Mouse (Mus musculus): ENCODE measurements at regions not wholly inside any gene's neighbourhood (a gene's known extent, or its start where the extent isn't known, plus 50 kb on each side); places are given as distances from the start of the nearest gene placed in this dataset.

DNA sequence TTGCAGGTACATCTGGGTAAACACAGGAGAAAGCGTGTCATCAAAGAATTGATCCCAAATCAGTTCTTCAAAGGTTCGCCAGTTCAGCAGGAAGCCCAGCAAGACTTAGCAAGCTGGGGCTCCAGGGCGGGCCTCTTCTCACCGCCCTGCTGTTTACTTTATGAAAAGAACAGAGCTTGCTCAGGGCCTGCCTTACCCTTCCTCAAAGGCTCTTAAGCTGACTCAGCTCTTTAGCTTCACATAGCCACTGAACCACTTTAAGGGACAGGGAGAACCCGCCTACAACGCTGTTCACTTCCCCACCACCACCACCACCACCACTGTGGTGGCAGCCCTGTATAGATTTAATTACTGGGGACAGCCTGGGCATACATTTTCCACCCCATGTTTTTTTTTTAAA, 148.5 kb downstream of the Clic5 start:
- DNase-seq, result no peak

DNA sequence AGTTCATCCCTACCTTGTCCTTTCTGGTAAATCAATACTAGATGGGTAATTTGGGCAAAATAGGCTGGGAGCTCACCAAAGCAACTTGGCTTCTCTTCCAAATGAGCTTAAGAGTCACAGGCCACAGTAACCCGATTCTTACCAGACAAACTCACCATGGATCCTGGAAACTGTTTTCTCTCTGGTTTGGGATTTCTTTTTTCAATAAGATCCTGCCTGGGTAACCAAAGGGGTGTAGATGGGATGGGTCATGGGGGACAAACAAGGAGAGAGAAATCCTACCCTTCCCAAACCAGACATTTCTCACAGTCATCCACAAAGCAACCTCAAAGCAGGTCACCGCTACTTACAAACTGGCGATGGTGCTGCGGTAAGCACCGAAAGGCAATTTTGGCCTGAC, 148.9 kb downstream of the Clic5 start:
- DNase-seq, result no peak

DNA sequence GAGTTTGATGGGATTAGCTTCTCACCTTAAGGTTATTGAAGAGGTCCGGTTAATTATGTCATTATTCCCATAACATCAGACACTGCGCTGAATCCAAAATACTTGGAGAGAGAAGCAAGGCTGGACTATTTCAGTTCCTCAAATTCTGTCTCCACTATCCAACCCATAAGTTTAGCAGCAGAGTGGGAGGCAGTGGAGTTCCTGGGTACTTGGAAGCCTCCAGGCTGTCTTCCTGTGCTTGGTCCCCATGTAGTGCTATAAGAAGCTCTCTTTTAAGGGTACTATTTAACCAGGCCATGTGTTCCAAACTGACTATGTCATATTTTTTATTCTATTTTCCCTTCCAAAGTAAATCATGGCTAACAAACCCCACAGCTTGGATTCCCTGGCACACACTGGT, 156.2 kb downstream of the Clic5 start:
- no peak for DNase-seq

DNA sequence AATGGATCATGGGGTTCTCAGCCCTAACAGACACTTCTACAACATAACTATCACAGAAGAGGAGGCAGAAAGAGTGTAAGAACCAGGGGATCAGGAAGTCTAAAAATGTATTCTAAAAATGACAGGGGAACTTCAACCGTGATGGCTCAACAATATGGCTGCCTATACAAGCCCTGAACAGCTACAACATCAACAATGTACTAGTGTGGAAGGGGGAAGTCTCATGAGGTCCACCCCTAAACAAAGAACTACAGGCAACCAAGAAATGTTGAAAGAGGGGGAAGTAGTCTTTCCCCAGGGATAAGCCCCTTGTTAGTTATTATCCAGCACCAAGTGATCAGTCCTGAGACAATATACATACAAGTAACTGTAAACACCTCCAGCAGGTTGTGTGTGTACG, 157.0 kb downstream of the Clic5 start:
- DNase-seq, result no peak

DNA sequence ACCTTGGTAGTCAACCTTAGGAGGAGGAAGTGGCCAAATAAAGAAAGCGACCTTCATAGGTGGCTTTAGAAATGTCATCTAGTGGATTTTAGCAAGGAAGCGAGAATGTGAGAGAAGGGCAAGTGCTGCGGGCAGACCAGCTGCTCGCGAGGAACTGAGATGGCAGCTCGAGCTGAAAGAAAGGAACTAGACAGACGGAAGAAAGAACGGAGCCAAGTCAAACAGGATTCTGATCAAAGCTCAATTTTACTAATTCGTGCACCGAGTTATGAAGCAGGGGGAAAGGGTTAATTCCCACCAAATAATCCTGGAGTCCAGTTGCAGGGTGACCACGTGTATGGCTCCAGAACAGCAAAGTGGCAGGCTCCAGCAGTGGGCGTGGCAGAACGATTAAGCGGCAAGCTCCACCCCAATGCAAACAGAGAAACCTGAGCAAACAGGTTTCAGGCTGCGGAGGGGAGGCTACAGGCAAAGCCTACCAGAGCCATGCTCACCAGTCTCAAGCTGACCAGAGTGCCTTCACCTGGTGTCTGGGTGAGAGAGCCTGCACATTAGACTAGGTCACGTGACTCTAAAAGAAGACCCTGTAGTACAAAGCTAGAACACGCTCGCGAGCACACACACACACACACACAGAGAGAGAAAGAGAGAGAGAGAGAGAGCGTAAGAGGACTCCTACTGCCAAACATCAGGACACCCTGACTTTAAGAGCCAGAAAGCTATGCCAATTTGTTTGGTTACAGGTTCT, 162.0 kb downstream of the Clic5 start:
- DNase-seq, result peak; percentile 13

DNA sequence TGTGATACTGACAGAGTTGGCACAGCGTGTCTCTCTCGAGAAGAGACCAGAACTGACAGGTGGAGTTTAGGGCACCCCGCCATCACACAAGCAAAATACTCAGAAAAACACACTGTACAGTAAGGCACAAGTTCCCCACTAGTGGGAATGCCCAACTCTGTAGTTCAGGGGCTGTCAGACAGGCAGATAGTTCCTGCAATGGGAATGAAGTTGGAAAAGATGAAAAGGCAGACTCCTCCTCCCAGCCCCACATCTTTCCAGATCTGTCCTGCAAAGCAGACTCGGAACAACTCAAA, 162.5 kb downstream of the Clic5 start:
- DNase-seq, result no peak

DNA sequence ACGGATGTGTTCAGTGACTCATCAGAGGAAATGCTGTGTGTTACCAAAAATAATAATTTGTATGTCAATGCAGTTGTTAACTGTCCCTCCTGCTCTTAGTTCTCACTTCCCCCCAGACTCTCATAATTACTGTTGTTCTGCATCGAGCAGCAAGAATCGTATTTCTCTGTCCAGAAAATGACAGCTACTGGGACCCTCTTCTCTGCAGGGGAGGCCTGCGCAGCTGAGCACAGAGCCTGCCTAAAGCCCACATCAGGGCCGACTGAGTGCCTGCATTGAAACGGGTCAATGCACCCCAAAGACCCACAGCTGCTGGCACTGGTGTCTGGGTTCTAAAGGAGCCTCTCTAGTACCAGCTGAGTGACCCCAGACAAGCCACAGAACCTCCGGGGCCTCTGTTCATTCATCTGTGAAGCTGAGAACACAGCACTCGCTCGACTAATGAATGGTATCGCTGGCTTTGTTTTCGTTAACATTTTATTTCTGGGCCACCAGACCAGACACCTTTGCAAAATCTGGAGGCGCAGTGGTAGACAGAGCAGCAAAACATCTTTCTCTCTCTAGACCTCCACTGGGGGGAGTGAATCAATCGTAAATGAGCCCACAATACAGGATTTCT, 163.2 kb downstream of the Clic5 start:
- DNase-seq, result no peak

DNA sequence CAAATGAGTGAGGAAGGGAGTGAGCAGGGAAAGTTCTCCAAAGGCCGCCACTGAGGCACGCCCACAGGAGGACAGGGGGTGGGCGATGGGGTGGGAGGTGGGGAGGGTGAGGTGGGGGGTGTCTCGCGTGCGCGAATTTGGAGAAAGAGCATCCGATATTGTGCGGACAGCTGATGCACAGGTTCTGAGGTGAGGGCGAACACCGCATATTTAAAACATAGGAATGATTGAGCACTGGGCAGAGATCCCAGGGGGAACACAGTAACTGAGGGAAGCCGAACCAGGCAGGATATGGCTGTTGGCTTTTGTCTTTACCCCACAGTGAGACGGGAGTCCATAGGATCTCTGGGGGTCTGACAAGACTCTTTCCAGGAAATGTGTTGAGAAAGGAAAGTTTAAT, 163.8 kb downstream of the Clic5 start:
- DNase-seq, result no peak

DNA sequence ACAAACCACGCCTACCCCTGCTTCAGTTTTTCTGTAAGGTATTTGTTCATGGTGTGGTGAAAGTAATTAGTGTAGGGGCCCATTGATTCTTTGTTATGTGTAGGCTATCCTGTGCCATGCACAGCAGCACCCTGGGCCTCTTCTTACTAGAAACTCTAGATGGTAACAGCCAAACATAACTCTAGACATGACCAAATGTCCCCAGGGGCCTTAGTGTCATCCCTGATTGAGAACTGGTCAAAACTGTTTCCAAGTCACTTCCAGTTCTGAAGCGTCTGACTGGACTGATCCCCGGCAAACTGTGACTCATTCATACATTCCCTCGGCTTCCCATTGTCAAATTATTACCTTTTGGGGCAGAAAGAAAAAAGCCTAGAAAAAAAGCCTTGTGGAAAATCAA, 174.7 kb downstream of the Clic5 start:
- DNase-seq, result no peak

DNA sequence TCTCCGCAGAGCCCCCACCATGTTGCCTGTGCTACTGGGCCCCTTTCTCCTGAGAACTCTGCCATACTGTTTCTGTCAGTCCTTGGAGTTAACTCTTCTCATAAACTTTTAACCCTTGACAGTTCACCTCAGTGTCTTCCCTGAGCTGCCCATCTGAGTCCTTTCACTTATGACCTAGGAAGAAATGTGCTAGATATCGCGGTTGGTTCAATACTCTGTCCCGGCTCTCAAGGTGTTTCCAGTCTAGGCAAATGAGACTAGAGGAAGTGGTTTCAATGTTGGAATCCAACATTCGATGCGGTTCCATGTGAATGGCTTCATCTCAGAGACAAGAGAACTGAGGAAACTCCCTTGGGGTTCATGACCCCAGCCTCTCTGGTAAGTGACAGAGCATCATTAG, 176.1 kb downstream of the Clic5 start:
- no peak for DNase-seq

DNA sequence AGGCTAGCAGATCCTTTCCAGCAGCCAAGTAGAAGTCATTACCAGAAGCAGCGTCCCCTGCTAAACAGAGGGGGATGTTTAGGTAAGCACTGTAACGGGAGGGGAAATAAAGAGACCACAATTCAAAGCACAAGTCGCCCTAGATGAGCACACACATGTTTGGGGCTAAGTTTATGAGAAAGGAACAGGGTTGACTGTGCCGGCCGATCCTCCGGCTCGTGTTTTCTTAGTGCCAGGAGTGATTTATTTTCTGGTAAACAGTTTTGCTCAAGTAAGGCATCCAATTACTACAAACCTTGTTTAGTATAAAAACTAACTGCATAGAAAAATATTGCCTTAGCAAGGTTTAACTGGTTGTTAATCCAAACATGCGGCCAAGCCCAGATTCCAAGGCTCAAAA, 178.1 kb downstream of the Clic5 start:
- no peak for DNase-seq

DNA sequence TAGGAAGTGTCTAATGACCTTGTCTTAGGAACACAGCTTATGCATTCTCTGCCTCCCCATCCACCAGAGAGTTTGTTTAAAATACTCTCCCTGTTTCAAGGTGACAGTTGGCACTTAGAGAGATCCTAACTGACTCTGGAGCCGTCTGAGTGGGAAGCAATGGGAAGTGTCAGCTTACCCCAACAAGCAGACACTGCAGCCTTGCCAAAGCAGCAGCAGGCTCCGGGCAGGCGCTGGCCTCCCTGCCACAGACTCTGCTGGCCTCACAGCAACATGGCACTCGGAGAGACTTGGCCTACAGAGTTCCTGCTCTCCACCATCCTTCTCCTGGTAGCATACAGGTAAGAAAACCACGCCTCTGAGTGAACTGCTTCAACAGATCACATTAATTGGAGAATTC, 179.2 kb downstream of the Clic5 start:
- no peak for DNase-seq

DNA sequence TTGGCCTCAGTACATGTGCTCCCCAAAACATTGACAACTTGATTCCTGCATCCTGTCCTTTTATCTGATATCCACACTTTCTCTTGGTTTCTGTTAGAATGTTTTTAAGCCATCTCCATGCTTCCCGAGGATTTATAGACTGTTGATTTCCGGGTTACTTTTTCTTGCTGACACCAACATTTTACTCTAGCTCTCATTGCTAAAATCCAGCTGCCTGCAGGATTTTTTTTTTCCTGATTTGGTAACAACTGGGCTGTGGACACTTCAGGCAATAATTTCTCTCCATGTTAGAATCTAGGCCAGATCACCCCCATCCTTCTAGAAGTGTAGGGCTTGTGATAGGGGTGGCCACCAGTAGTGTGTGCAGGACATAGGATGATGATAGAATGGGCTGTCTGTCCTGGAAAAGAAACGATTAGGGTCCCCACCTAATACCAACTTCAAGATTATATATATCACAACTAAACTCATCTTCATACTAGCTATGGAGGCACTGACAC, 182.6 kb downstream of the Clic5 start:
- no peak for DNase-seq

DNA sequence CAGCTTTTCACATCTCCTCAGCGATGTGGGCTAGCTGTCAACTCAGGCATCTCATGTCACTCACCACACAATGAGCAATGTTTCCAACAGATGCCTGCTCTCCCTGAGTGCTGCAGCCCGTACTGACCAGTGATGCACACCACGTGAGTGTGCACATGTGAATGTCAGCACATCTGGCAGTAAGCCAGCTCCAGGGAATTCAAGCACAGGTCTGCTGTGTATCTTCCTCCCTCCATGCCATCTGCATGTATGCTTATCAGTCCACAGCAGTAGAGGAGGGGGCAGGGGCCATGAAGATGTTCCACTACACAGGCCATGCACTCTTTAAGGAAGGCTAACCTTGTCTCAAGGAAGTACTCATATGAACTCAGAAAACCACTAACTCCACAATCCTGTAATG, 183.2 kb downstream of the Clic5 start:
- no peak for DNase-seq

DNA sequence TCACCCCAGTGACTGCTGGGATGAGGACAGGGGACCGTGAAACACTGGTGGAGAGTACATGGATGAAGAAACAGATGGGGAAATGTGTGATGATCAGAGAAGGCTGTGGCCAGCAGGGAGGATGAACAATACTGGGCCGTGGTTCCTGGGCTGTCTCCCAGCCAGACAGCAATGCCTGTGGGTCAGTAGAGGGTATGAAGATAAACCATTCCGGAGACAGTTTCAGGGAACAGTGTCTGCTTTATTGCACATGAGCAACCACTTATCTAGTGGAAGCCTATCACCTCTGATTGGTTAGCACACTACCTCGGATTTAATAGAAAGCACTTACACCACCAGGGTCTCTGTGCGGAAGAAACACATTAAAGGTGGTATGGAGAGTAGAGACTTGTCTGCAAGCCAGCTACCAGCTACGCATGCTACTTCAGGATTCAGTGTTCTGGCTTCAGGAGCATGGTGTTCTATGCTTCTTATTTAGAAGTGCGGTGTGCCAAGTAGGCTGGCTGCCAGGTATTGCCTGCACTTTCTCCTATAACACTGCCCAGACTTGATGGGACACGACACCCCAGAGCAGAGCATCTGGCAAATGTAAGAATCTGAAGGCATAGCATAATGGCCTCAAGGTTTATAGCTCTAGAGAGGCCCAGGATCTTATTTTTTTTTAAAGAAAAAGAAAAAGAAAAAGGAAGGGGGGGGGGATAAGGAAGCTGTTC, 185.5 kb downstream of the Clic5 start:
- no peak for DNase-seq

DNA sequence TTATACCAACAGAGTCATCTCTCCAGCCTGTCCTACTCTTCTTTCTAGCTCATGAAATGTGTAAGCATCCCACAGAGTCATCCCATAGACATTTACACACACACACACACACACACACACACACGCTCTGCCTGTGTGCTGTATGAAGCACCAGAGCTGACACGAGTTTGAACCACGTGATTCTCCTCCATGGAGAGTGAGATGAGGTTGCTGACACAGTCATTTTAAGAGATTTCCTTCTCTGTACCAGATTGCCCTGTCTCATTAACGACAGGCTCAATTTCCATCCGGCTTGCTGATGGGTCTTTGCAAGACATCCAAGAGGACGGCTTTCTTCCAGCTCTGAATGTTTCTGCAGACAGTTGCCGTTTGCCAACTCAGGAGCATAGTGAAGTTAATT, 190.0 kb downstream of the Clic5 start:
- no peak for DNase-seq

DNA sequence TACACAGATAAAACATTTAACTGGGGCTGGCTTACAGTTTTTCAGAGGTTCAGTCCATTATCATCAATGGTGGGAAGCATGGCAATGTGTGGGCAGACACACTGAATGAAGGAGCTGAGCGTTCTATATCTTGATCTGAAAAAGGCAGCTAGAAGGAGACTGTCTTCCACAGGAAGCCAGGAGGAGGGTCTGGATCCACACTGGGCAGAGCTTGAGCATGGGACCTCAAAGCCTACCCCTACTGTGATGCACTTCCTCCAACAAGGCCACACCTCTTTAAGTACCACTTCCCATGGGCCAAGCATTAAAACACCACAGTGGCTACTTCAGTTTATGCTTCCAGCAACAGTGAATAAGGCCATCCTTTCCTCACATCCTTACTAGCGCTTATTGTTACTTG, 200.5 kb downstream of the Clic5 start:
- no peak for DNase-seq

DNA sequence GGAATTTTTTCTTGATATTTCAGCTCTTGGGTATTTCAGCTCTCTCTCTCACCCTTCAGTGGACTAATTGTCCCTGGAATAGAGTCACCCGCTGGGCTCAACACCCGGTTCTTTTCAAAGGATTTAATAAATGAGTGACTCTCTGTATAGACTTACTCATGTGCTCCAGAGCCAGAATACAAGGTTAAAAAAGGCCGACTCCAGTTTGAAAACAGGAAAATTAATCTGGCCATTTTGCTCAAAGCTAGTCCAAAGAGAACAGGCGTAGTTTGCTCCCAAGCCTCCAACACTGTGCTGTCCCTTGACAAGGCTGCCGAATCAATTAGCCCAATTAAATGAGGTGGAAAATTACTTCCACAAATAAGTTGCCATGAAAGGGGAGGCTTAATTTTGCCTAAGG, 209.4 kb downstream of the Clic5 start:
- DNase-seq, result no peak

DNA sequence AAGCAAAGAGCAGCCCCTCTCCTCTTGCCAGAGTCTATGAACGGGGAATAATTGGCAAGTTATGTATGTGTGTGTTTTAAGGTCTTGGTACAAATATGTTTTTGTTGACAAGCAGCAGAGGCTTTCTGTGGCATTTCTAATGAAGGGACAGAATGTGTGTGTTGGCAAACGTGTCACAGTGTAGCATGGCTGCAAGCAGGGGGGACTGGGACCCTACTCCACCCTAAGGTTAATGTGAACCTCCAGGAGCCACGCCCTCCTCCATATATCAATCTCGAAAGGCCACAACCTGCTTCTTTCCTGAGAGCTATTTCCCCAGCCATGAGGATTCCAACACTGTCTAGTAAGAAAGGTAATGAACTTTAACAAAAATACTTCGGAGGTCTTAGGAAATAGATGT, 209.8 kb downstream of the Clic5 start:
- DNase-seq, result no peak

DNA sequence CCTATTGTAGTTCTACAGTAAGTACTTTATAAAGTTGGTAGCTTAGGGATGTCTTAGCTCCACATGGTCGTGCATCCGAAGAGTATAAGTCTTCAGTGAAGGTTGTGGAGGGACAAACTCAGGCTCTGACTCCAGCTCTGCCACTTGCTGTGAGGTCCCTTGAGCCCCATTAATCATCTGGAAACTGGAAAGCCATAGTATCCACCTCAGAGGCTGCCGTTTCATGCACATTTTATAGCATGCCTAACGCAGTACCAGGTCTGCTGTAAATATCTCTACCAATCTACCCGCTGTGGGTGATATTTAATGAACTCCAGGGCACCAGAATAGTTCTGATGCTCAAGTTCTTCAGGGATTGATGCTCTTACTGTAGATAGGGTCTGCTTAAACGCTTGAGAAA, 216.5 kb downstream of the Clic5 start:
- DNase-seq, result no peak

DNA sequence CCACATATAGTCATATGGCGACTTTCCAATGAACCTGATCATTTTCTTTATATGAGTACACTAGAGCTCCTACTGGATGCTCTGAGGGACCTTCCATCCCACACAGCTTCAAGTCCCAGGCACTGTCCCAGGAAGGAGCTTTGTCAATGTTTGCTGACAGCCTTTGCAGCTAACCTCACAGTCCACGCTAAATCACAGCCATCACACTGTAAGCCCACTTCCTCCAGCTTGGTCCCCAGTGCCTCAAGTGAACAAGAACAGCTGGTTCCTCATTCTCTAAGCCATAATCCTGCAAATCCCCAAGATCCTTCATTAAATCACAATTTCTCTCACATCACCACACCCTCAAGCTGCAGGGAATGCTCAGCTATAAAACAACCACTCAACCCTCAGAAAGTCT, 222.6 kb downstream of the Clic5 start:
- no peak for DNase-seq

DNA sequence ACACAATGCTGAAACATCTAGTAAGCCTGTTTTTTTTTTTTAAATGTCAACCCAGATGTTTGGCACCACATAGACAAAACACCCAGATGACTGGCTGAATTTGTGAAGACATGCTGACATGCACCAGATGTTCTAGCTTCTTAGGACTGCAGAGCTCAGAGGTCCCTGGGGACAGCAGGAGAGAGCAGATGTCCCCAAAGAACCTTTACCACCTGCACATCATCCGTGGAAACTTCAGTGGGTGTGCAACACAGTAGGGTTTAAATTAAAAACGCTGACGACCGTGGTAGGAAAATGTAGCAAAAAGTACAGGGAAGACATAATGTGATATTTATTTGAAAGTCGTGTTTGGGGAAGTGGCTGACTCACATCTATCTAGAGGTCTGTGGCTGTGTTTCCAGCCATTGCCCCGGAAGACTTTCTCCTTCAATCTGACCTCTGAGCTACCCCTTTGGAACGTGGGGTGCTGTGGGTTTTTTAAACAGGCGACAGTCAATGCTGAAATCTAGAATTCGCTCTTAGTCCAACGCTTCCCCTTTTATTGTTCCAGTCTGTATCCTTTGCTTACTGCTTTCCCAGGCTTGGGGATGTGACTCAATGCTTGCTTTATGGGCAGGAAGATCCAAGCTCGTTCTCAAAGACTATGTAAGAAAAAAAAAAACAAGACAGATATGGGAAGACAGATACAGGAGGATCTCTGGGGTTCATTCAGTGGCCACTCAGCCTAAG, 230.5 kb downstream of the Clic5 start:
- no peak for DNase-seq

DNA sequence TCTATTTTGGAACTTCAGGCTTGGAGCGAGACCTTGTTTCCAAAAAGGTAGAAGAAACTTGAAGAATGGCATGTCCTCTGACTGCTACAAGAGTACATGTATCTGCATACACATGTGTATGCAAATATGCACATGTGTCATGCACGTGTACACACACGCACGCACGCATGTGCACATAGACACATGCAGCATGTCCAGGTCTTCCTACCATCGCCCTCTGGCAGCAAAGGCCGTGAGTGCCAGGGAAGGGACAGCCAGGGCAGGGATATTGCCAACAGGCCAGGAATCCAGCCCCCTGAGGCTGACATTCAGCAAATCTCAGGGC, 231.0 kb downstream of the Clic5 start:
- no peak for DNase-seq
